Mouse (Mus musculus) liver, postnatal 0 days (tissue): Measurements from ENCODE around the gene Tas2r129.

ENCODE experiments used
- CTCF ChIP-seq: sonication (generic); IDR thresholded peaks from 2 replicates; pipeline ENCODE4 v1.5.1; 2016; ENCODE audit warnings: antibody characterized with exemption, low read depth
- EP300 ChIP-seq: IDR thresholded peaks from 2 replicates; pipeline ENCODE4 v1.6.1; 2016; ENCODE audit warnings: antibody characterized with exemption, low read depth, mild to moderate bottlenecking

GRCm38 (mm10) chr6:132950802-132951201 is at the start of gene Tas2r129:
- no peak for TF ChIP-seq CTCF
- TF ChIP-seq EP300: no peak
